Mouse (Mus musculus): ENCODE results near the gene Col26a1. TPM values are rescaled to one million over a fixed set of nuclear protein-coding genes. Genes with fewer than 3 reads are reported as not detected.

The Col26a1 gene
- total and polyA plus RNA-seq, 2 experiments from 2014 or later, result 35.5 to 61.9 TPM

- TF ChIP-seq CTCF (IDR thresholded peaks at IDR 0.05), result no peak
- DNase-seq (ENCODE audit: low spot score), result no peak
These were observed 107.5 kb downstream of the Col26a1 start for GRCm38 (mm10) chr5:136775548-136775947.

GRCm38 (mm10) chr5:136773044-136774039 lies 109.7 kb downstream of the Col26a1 start:
- Histone ChIP-seq H3K4me2 (ENCODE audit: low read depth, low read length, poor library complexity, severe bottlenecking) (no peak overlapping the region), H3K27me3 (ENCODE audit: insufficient read depth, low read length) (no peaks in the 10 kb centered on the region)

More at GRCm38 (mm10) chr5:136775548-136775947, 107.5 kb downstream of the Col26a1 start:
- no peaks in the 10 kb centered on the region for H3K27me3 ChIP-seq (ENCODE audit: insufficient read depth, low read length)
- H3K36me3 ChIP-seq (ENCODE audit: insufficient read depth, low read length), result no peaks in the 10 kb centered on the region
- H3K9ac ChIP-seq (replicated peaks; ENCODE audit: low read length, poor library complexity, severe bottlenecking), result no peak overlapping the region
- ATAC-seq (ENCODE audit: low FRiP score), result no peak
- H3K4me3 ChIP-seq (ENCODE audit: low read depth, low read length), result no peak overlapping the region
- no peak overlapping the region for H3K27ac ChIP-seq (ENCODE audit: low read depth, low read length)
- 0 out of 2 replicates have a peak, but pooled peaks cover 5% of the 10 kb centered on the region for H3K9me3 ChIP-seq (ENCODE audit: low read length)
- H3K4me1 ChIP-seq (ENCODE audit: insufficient read depth, low read length), result no peaks in the 10 kb centered on the region
- no peak overlapping the region for H3K4me2 ChIP-seq (ENCODE audit: low read depth, low read length, poor library complexity, severe bottlenecking)
- WGBS, result 81% methylated on average over 3 of the region's 3 CpGs

GRCm38 (mm10) chr5:136771132-136771531 lies 111.9 kb downstream of the Col26a1 start:
- 91% methylated on average over 10 of the region's 10 CpGs for WGBS

More at GRCm38 (mm10) chr5:136773044-136774039, 109.7 kb downstream of the Col26a1 start:
- WGBS, result 63% methylated on average over 22 of the region's 22 CpGs
- DNase-seq (ENCODE audit: low spot score) (peak; percentile 23), ATAC-seq (ENCODE audit: low FRiP score) (no peak)
- Histone ChIP-seq H3K9ac (replicated peaks; ENCODE audit: low read length, poor library complexity, severe bottlenecking) (no peak overlapping the region), H3K36me3 (ENCODE audit: insufficient read depth, low read length) (no peaks in the 10 kb centered on the region), H3K9me3 (ENCODE audit: low read length) (0 out of 2 replicates have a peak, but pooled peaks cover 5% of the 10 kb centered on the region), H3K27ac (ENCODE audit: low read depth, low read length) (no peak overlapping the region), H3K4me1 (ENCODE audit: insufficient read depth, low read length) (no peaks in the 10 kb centered on the region), H3K4me3 (ENCODE audit: low read depth, low read length) (no peak overlapping the region)
- TF ChIP-seq CTCF (IDR thresholded peaks at IDR 0.05), result peak; percentile 51

GRCm38 (mm10) chr5:136767304-136767703 lies 115.7 kb downstream of the Col26a1 start:
- no peaks in the 10 kb centered on the region for H3K36me3 ChIP-seq (ENCODE audit: insufficient read depth, low read length)
- no peak for ATAC-seq (ENCODE audit: low FRiP score)
- no peak overlapping the region for H3K4me3 ChIP-seq (ENCODE audit: low read depth, low read length)
- WGBS, result 83% methylated on average over 9 of the region's 9 CpGs
- H3K9ac ChIP-seq (replicated peaks; ENCODE audit: low read length, poor library complexity, severe bottlenecking), result no peak overlapping the region
- H3K27me3 ChIP-seq (ENCODE audit: insufficient read depth, low read length), result no peaks in the 10 kb centered on the region
- no peaks in the 10 kb centered on the region for H3K4me1 ChIP-seq (ENCODE audit: insufficient read depth, low read length)
- TF ChIP-seq CTCF (IDR thresholded peaks at IDR 0.05), result no peak
- no peaks in the 10 kb centered on the region for H3K9me3 ChIP-seq (ENCODE audit: low read length)
- no peak overlapping the region for H3K4me2 ChIP-seq (ENCODE audit: low read depth, low read length, poor library complexity, severe bottlenecking)
- no peak for DNase-seq (ENCODE audit: low spot score)
- H3K27ac ChIP-seq (ENCODE audit: low read depth, low read length), result no peak overlapping the region

More at GRCm38 (mm10) chr5:136771132-136771531, 111.9 kb downstream of the Col26a1 start:
- no peak overlapping the region for H3K27ac ChIP-seq (ENCODE audit: low read depth, low read length)
- DNase-seq (ENCODE audit: low spot score) (no peak), ATAC-seq (ENCODE audit: low FRiP score) (no peak)
- no peaks in the 10 kb centered on the region for H3K27me3 ChIP-seq (ENCODE audit: insufficient read depth, low read length)
- no peak overlapping the region for H3K4me2 ChIP-seq (ENCODE audit: low read depth, low read length, poor library complexity, severe bottlenecking)
- no peaks in the 10 kb centered on the region for H3K36me3 ChIP-seq (ENCODE audit: insufficient read depth, low read length)
- H3K9ac ChIP-seq (replicated peaks; ENCODE audit: low read length, poor library complexity, severe bottlenecking), result no peak overlapping the region
- H3K4me3 ChIP-seq (ENCODE audit: low read depth, low read length), result no peak overlapping the region
- H3K4me1 ChIP-seq (ENCODE audit: insufficient read depth, low read length), result no peaks in the 10 kb centered on the region
- H3K9me3 ChIP-seq (ENCODE audit: low read length), result 0 out of 2 replicates have a peak, but pooled peaks cover 5% of the 10 kb centered on the region
- TF ChIP-seq CTCF (IDR thresholded peaks at IDR 0.05), result no peak

GRCm38 (mm10) chr5:136764157-136764669 lies 118.8 kb downstream of the Col26a1 start:
- no peak overlapping the region for H3K27ac ChIP-seq (ENCODE audit: low read depth, low read length)
- H3K27me3 ChIP-seq (ENCODE audit: insufficient read depth, low read length), result no peaks in the 10 kb centered on the region
- H3K9ac ChIP-seq (replicated peaks; ENCODE audit: low read length, poor library complexity, severe bottlenecking), result no peak overlapping the region
- no peaks in the 10 kb centered on the region for H3K9me3 ChIP-seq (ENCODE audit: low read length)
- WGBS, result 36% methylated on average over 8 of the region's 8 CpGs
- DNase-seq (ENCODE audit: low spot score), result no peak
- H3K4me1 ChIP-seq (ENCODE audit: insufficient read depth, low read length), result no peaks in the 10 kb centered on the region
- no peaks in the 10 kb centered on the region for H3K36me3 ChIP-seq (ENCODE audit: insufficient read depth, low read length)
- H3K4me2 ChIP-seq (ENCODE audit: low read depth, low read length, poor library complexity, severe bottlenecking), result no peak overlapping the region
- H3K4me3 ChIP-seq (ENCODE audit: low read depth, low read length), result no peak overlapping the region
- TF ChIP-seq CTCF (IDR thresholded peaks at IDR 0.05), result no peak
- ATAC-seq (ENCODE audit: low FRiP score), result no peak

- whole genome bisulfite sequencing, result 71% methylated on average over 6 of the region's 6 CpGs
- Histone ChIP-seq H3K4me3 (ENCODE audit: low read depth, low read length) (no peak overlapping the region), H3K9ac (replicated peaks; ENCODE audit: low read length, poor library complexity, severe bottlenecking) (no peak overlapping the region), H3K36me3 (ENCODE audit: insufficient read depth, low read length) (no peaks in the 10 kb centered on the region), H3K4me1 (ENCODE audit: insufficient read depth, low read length) (no peaks in the 10 kb centered on the region), H3K27me3 (ENCODE audit: insufficient read depth, low read length) (no peaks in the 10 kb centered on the region), H3K4me2 (ENCODE audit: low read depth, low read length, poor library complexity, severe bottlenecking) (no peak overlapping the region), H3K9me3 (ENCODE audit: low read length) (no peaks in the 10 kb centered on the region), H3K27ac (ENCODE audit: low read depth, low read length) (no peak overlapping the region)
- ATAC-seq (ENCODE audit: low FRiP score) (no peak), DNase-seq (ENCODE audit: low spot score) (no peak)
- TF ChIP-seq CTCF (IDR thresholded peaks at IDR 0.05), result no peak
These were observed 122.7 kb downstream of the Col26a1 start for GRCm38 (mm10) chr5:136760345-136760744.

Measured in midbrain, postnatal 0 days (tissue).